Mouse (Mus musculus) midbrain, postnatal 0 days (tissue): ENCODE measurements around the gene Olfr554. TPM values are rescaled to one million over a fixed set of nuclear protein-coding genes. Genes with fewer than 3 reads are reported as not detected.

Source experiments
- ATAC-seq: fragments of 200-750 bp; cut with Nextera tagmentation; 2 replicates; pipeline ENCODE4 v1.8.0; 2017; ENCODE audit warnings: moderate number of reproducible peaks, mild to moderate bottlenecking, moderate TSS enrichment, moderate library complexity; ENCODE audit not compliant: low FRiP score
- DNase-seq: peaks from one replicate; pipeline ENCODE4 v3.0.0-alpha.2; 2015; ENCODE audit warnings: low spot score
- H3K27ac ChIP-seq: fragments of 300-500 bp; sonication (generic); 2 replicates; pipeline ENCODE4 v1.5.1; 2014; ENCODE audit warnings: low read depth, mild to moderate bottlenecking, low read length, mixed read lengths
- H3K27me3 ChIP-seq: fragments of 300-500 bp; sonication (generic); 2 replicates; pipeline ENCODE4 v1.6.1; 2014; ENCODE audit warnings: low read length, control low read depth, mixed read lengths; ENCODE audit not compliant: insufficient read depth
- H3K36me3 ChIP-seq: fragments of 300-500 bp; sonication (generic); 2 replicates; pipeline ENCODE4 v1.6.1; 2014; ENCODE audit warnings: low read length, control low read depth, mixed read lengths; ENCODE audit not compliant: insufficient read depth
- H3K4me1 ChIP-seq: fragments of 300-500 bp; sonication (generic); 2 replicates; pipeline ENCODE4 v1.6.1; 2014; ENCODE audit warnings: mild to moderate bottlenecking, control low read depth, antibody characterized with exemption, low read length, mixed read lengths; ENCODE audit not compliant: insufficient read depth
- H3K4me2 ChIP-seq: fragments of 300-500 bp; sonication (generic); 2 replicates; pipeline ENCODE4 v1.6.1; 2014; ENCODE audit warnings: low read depth, mild to moderate bottlenecking, low read length, mixed read lengths; ENCODE audit not compliant: poor library complexity, severe bottlenecking
- H3K4me3 ChIP-seq: fragments of 300-500 bp; sonication (generic); 2 replicates; pipeline ENCODE4 v1.5.1; 2014; ENCODE audit warnings: low read depth, mild to moderate bottlenecking, low read length, moderate library complexity
- H3K9ac ChIP-seq: fragments of 300-500 bp; sonication (generic); replicated peaks from 2 replicates; pipeline ENCODE4 v1.6.1; 2014; ENCODE audit warnings: mild to moderate bottlenecking, low read length, moderate library complexity, mixed read lengths; ENCODE audit not compliant: poor library complexity, severe bottlenecking
- H3K9me3 ChIP-seq: fragments of 300-500 bp; sonication (generic); 2 replicates; pipeline ENCODE4 v1.6.1; 2016; ENCODE audit warnings: low read length, control low read depth
- CTCF ChIP-seq: IDR thresholded peaks from 2 replicates; pipeline ENCODE4 v1.5.1; 2016; ENCODE audit warnings: antibody characterized with exemption, mild to moderate bottlenecking
- WGBS: fragments of 180-500 bp; shearing (Covaris S2); extraction: QIAGEN DNeasy Blood & Tissue Kit; methylation state at CpG from one replicate; pipeline ENCODE4 v1.1.7; 2014; 5-methylcytosine and 5-hydroxymethylcytosine counted together
- polyA plus RNA-seq: library from polyadenylated mRNA; unstranded; fragments of >200 nt; fragmentation: Nextera tagmentation; extraction: Ambion mirVana; gene quantifications from 2 replicates; pipeline ENCODE4 v1.2.1, GENCODE M21; 2015
- total RNA-seq: library from RNA; depleted of rRNA; stranded (reverse); fragments of >200 nt; gene quantifications from 2 replicates; pipeline ENCODE4 v1.2.3, GENCODE M21; 2014; rRNA removed

Gene Olfr554
- total and polyA plus RNA-seq, 2 experiments from 2014 or later: not detected

- H3K27me3 ChIP-seq: no peaks in the 10 kb centered on the region
- DNase-seq (no peak), ATAC-seq (no peak)
- 84% methylated on average over 1 of the region's 1 CpGs for WGBS
- no peak overlapping the region for H3K9ac ChIP-seq
- no peak overlapping the region for H3K4me3 ChIP-seq
- H3K4me2 ChIP-seq: no peak overlapping the region
- no peak overlapping the region for H3K27ac ChIP-seq
- TF ChIP-seq CTCF: no peak
- no peaks in the 10 kb centered on the region for H3K9me3 ChIP-seq
- H3K4me1 ChIP-seq: no peaks in the 10 kb centered on the region
- no peaks in the 10 kb centered on the region for H3K36me3 ChIP-seq
Observed at GRCm38 (mm10) chr7:102681916-102682315, 43.7 kb downstream of the Olfr554 start.

DNA sequence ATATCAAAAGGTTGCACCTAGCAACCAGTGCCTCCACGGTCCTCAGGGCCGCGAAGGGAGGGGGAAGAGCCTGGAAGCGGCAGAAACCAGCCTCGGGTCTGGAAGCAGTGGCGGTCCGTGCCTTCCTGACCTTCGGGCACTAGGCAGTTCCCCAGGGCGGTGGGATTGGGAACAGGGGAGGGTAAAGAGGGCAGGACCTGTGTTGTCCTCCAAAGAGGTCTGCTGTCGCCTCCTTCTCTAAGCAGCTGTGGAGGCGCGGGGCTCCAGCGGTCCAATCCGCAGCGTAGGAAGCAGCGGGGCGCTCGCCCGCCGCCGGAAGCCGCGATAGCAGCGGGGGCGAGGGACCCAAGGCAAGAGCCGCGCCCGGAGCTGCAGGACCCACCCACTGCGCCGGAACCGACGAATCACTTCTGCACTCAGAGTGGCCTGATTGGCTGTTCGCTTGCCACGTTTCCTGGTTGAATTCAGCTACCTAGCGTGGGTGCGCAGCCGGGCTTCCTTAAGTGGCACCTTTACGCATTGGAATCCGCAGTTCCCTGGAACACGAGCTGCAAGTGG lies 48.8 kb downstream of the Olfr554 start, which contains the start of gene Trim68:
TSS of gene Trim68 (minus strand) at position 384 of the 558 bp plus-strand sequence.
- 0% methylated on average over 25 of the region's 40 CpGs for WGBS

More for the DNA sequence above, 48.8 kb downstream of the Olfr554 start, which contains the start of gene Trim68:
- ATAC-seq: peak; percentile 99
- H3K4me1 ChIP-seq: no peaks in the 10 kb centered on the region
- H3K27ac ChIP-seq: peak within 1 kb of the TSS; percentile 62
- H3K4me2 ChIP-seq: peak within 1 kb of the TSS; percentile 88
- 0 out of 2 replicates have a peak, but pooled peaks have one; percentile 1 for TF ChIP-seq CTCF
- peak within 1 kb of the TSS; percentile 63 for H3K9ac ChIP-seq
- H3K4me3 ChIP-seq: peak within 1 kb of the TSS; percentile 60
- no peaks in the 10 kb centered on the region for H3K9me3 ChIP-seq
- H3K36me3 ChIP-seq: no peaks in the 10 kb centered on the region
- no peaks in the 10 kb centered on the region for H3K27me3 ChIP-seq
- DNase-seq: peak; percentile 89

Other genes starting within 250 kb of the Olfr554 start
- gene Rrm1, start 196.7 kb upstream of the Olfr554 start, total RNA-seq: 31.2 and 35.6 TPM in 2 replicates
- gene Rrm1, start 196.7 kb upstream of the Olfr554 start, polyA plus RNA-seq: 25.0 and 26.1 TPM in 2 replicates
- not detected in 2 replicates for gene Olfr543, start 156.8 kb upstream of the Olfr554 start, total RNA-seq
- gene Olfr543, start 156.8 kb upstream of the Olfr554 start, polyA plus RNA-seq: 0.29 and 0.38 TPM in 2 replicates
- gene Olfr544, start 150.1 kb upstream of the Olfr554 start, total RNA-seq: not detected in 2 replicates
- gene Olfr544, start 150.1 kb upstream of the Olfr554 start, polyA plus RNA-seq: 0.12 TPM in 1 of 2 replicates, not detected in the other
- gene Olfr545, start 138.9 kb upstream of the Olfr554 start, total RNA-seq: not detected in 2 replicates
- gene Olfr545, start 138.9 kb upstream of the Olfr554 start, polyA plus RNA-seq: 0.07 and 0.17 TPM in 2 replicates
- gene Olfr547, start 103.7 kb upstream of the Olfr554 start, total RNA-seq: not detected in 2 replicates
- gene Olfr547, start 103.7 kb upstream of the Olfr554 start, polyA plus RNA-seq: not detected in 2 replicates
- not detected in 2 replicates for gene Olfr548-ps1, start 97.5 kb upstream of the Olfr554 start, total RNA-seq
- not detected in 2 replicates for gene Olfr548-ps1, start 97.5 kb upstream of the Olfr554 start, polyA plus RNA-seq
- not detected in 2 replicates for gene Olfr549, start 88.6 kb upstream of the Olfr554 start, total RNA-seq
- not detected in 2 replicates for gene Olfr549, start 88.6 kb upstream of the Olfr554 start, polyA plus RNA-seq
- 2.1 and 3.8 TPM in 2 replicates for gene Trim21, start 72.9 kb upstream of the Olfr554 start, total RNA-seq
- 0.27 and 0.42 TPM in 2 replicates for gene Trim21, start 72.9 kb upstream of the Olfr554 start, polyA plus RNA-seq
- not detected in 2 replicates for gene Olfr550, start 67.0 kb upstream of the Olfr554 start, total RNA-seq
- gene Olfr550, start 67.0 kb upstream of the Olfr554 start, polyA plus RNA-seq: not detected in 2 replicates
- gene Olfr551, start 46.5 kb upstream of the Olfr554 start, total RNA-seq: not detected in 2 replicates
- gene Olfr551, start 46.5 kb upstream of the Olfr554 start, polyA plus RNA-seq: not detected in 2 replicates
- not detected in 2 replicates for gene Olfr552, start 40.7 kb upstream of the Olfr554 start, total RNA-seq
- not detected in 2 replicates for gene Olfr552, start 40.7 kb upstream of the Olfr554 start, polyA plus RNA-seq
- gene Olfr553, start 20.2 kb upstream of the Olfr554 start, total RNA-seq: not detected in 2 replicates
- gene Olfr553, start 20.2 kb upstream of the Olfr554 start, polyA plus RNA-seq: not detected in 2 replicates
- gene Olfr555, start 20.4 kb downstream of the Olfr554 start, total RNA-seq: not detected in 2 replicates
- gene Olfr555, start 20.4 kb downstream of the Olfr554 start, polyA plus RNA-seq: not detected in 2 replicates
- not detected in 2 replicates for gene Olfr556, start 26.5 kb downstream of the Olfr554 start, total RNA-seq
- not detected in 2 replicates for gene Olfr556, start 26.5 kb downstream of the Olfr554 start, polyA plus RNA-seq
- gene Trim68, start 48.9 kb downstream of the Olfr554 start, total RNA-seq: 6.9 and 7.1 TPM in 2 replicates
- gene Trim68, start 48.9 kb downstream of the Olfr554 start, polyA plus RNA-seq: 4.9 and 5.7 TPM in 2 replicates
- gene Olfr557, start 57.5 kb downstream of the Olfr554 start, total RNA-seq: not detected in 2 replicates
- gene Olfr557, start 57.5 kb downstream of the Olfr554 start, polyA plus RNA-seq: not detected in 2 replicates
- 0.05 and 0.16 TPM in 2 replicates for gene Olfr558, start 63.8 kb downstream of the Olfr554 start, total RNA-seq
- not detected in 2 replicates for gene Olfr558, start 63.8 kb downstream of the Olfr554 start, polyA plus RNA-seq
- not detected in 2 replicates for gene Olfr33, start 80.6 kb downstream of the Olfr554 start, total RNA-seq
- gene Olfr33, start 80.6 kb downstream of the Olfr554 start, polyA plus RNA-seq: not detected in 2 replicates
- not detected in 2 replicates for gene Olfr559, start 89.1 kb downstream of the Olfr554 start, total RNA-seq
- gene Olfr559, start 89.1 kb downstream of the Olfr554 start, polyA plus RNA-seq: not detected in 2 replicates
- gene Olfr560, start 120.9 kb downstream of the Olfr554 start, total RNA-seq: not detected in 2 replicates
- not detected in 2 replicates for gene Olfr560, start 120.9 kb downstream of the Olfr554 start, polyA plus RNA-seq
- gene Olfr78, start 121.0 kb downstream of the Olfr554 start, total RNA-seq: not detected in 2 replicates
- gene Olfr78, start 121.0 kb downstream of the Olfr554 start, polyA plus RNA-seq: 0.09 and 0.10 TPM in 2 replicates
- not detected in 2 replicates for gene Olfr561, start 132.8 kb downstream of the Olfr554 start, total RNA-seq
- gene Olfr561, start 132.8 kb downstream of the Olfr554 start, polyA plus RNA-seq: 0.06 TPM in 1 of 2 replicates, not detected in the other
- not detected in 2 replicates for gene Olfr564, start 165.0 kb downstream of the Olfr554 start, total RNA-seq
- gene Olfr564, start 165.0 kb downstream of the Olfr554 start, polyA plus RNA-seq: not detected in 2 replicates
- gene Olfr566, start 220.3 kb downstream of the Olfr554 start, total RNA-seq: not detected in 2 replicates
- not detected in 2 replicates for gene Olfr566, start 220.3 kb downstream of the Olfr554 start, polyA plus RNA-seq
- gene Olfr568, start 238.7 kb downstream of the Olfr554 start, total RNA-seq: not detected in 2 replicates
- not detected in 2 replicates for gene Olfr568, start 238.7 kb downstream of the Olfr554 start, polyA plus RNA-seq